Mouse (Mus musculus) retina, postnatal 7 days (tissue): ENCODE measurements around the gene Slc25a5.

Experiments
- DNase-seq: peaks from one replicate; pipeline ENCODE4 v3.0.0-alpha.2; 2012; ENCODE audit warnings: low read depth, low spot score

Gene Slc25a5

GRCm38 (mm10) chrX:36799131-36799879, 3.9 kb downstream of the Slc25a5 start:
- no peak for DNase-seq

GRCm38 (mm10) chrX:36803189-36803588, 7.7 kb downstream of the Slc25a5 start:
- no peak for DNase-seq

- DNase-seq: no peak
Measured at GRCm38 (mm10) chrX:36804196-36804595, 8.7 kb downstream of the Slc25a5 start.

DNA sequence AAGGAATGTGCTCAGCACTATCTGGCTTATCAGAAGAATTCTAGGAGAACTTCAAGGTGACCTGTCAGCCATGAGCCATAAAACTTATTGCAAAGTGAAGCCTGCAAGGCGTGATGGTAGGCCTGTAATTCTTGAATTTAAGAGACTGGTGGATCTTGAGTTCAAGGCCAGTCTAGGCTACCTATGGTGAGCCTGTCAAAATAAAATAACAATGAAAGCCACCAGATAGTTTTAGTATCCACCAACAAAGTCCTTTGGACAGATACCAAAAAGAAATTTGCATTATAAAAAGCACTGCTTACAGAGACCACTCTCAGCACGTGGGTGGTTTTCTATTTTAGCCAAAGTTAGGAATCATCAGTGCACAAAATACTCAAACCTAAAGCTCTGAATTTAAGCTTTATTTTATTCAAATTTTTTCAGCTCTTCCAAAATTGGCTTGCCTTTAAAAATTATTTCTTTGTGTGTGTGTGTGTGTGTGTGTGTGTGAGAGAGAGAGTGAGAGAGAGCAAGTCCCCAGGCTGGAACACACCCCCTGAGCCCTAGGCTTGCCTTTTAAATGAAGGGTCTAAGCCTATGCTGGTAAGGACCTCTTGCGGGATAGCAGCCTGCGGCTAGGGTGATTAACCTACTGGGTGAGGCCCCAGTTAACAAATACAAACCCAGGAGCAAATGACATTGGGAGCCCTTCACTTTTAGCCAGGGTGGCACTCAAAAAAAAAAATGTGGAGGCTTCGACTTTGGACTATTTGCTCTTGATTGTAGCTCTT, 10.2 kb downstream of the Slc25a5 start:
- no peak for DNase-seq

- DNase-seq: peak; percentile 61
Measured at GRCm38 (mm10) chrX:36807360-36808317, 12.2 kb downstream of the Slc25a5 start.

- no peak for DNase-seq
Measured at GRCm38 (mm10) chrX:36808318-36808683, 12.8 kb downstream of the Slc25a5 start.

DNA sequence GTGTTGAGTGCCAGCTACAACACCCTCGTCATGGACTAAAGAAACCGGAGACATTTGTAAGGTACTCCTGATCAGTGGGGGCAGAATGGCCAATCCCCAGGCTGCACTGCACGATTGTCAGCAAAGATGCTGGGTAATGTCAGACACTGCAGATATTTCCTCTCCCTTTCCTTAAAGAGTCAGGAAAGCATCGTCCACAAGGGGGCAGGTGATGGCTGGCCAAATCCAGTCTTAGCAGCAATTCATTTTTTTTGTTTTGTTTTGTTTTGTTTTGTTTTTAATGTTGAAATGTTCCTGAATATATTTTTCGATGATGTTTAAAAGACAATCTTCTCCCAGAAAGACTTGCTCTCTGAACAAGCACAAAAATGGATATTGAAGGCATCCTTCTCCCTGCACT, 15.9 kb downstream of the Slc25a5 start:
- no peak for DNase-seq

DNA sequence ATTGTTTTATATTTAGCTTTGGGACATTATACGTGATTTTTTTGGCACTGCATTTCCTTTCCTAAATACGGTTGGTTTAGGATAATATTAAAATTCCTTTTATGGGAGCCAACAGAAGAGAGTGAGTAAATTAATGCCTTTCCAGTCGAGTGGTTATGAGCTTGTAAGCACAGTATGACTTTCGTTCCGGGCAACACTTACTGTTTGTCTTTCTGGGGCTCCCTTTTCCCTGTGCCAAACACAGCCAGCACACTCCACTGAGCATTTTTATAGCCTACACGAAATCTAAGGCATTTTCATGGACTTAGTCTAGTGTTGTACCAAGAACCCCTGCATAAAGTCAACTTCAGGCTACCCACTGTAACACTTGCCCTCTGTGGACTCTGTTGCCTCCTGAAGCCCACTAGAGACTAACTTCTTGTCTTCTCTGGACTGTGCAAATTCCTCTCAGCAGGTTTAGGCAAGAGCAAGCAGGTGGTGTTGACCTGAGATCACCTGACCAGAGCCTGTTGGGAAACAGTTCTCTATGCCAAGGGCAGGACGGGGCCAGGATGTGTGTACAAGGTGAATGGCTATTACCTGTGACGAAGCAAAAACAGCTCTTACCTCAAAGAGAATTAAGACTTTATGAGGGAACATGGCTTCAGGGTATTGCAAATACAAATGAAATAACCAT, 18.8 kb downstream of the Slc25a5 start:
- no peak for DNase-seq

- no peak for DNase-seq
Measured at GRCm38 (mm10) chrX:36815022-36815421, 19.6 kb downstream of the Slc25a5 start.

DNA sequence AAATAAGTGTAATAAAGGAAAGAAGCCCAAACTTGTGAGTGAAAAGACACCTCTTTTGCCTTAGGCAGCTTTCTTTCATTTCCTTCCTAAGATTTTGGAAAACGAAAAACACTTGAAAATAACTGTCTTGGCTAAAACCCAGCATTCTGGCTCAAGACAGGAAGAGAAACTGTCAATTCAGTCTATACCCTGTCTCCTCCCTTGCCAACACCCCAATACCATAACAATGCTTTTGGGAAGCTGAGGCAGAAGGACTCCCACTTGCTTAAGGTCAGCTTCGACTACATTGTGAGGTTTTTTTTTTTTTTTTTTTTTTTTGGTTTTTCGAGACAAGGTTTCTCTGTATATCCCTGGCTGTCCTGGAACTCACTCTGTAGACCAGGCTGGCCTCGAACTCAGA, 20.0 kb downstream of the Slc25a5 start:
- DNase-seq: no peak

GRCm38 (mm10) chrX:36816368-36816899, 21.0 kb downstream of the Slc25a5 start:
- DNase-seq: no peak

DNA sequence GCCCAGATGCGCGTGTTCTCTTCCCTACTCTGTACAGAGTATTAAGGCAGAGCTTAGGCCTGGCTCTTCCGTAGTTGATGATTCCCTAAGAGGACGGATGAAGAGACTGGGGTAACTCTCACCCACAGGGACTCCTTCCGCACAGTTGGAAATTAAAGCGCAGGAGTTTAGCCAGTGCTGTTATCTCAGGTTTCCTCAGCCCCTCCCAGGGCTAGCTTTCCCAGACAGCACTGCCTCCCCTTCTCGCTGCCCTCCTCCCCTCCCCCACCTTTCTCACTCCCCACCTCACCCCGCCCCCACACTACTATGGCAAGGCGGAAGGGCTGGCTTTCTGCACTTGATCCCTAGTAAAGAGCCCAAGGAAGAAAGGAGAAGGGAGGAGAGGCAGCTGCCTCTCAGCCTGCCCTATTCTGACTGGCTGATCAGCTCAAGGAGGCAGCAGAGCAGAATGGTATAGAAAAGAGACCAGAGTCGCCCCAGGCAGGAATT, 21.5 kb downstream of the Slc25a5 start:
- no peak for DNase-seq

DNA sequence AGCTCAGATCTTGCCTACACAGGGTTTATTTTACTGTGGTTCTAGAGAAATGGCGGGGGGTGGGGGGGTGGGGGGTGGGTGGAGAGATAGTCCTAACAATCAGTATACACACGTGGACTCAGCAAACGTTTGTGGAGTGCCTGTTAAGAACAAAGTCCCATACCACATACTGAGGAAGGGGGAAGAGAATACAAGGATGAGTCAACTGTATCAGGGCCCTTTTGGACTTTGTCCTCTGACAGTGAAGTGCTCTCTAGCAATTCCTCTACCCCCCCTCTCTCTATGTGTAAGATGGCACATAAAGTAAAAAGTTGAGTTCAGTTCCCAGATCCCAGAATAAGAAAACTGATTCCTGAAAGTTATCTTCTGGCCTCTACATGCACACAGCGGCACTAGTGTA, 24.1 kb downstream of the Slc25a5 start:
- no peak for DNase-seq

DNA sequence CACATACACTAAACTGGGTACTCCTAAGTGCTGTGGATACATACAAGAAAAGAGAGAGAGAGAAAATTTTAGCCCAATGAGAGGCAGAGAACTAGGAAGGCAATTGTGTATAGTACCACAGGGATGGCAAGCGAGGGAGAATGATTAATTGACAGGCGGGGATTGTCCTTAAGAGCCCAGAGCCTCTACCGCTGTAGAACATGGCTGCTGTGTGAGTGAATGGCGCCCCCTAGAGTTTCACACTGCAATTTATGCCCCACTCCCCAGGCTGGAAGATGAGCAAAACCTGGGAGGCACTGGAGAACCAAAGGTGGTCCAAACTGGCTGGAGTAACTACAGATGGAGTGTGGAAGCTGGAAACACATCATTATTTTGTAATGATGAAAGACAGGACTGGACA, 24.8 kb downstream of the Slc25a5 start:
- DNase-seq: no peak

DNA sequence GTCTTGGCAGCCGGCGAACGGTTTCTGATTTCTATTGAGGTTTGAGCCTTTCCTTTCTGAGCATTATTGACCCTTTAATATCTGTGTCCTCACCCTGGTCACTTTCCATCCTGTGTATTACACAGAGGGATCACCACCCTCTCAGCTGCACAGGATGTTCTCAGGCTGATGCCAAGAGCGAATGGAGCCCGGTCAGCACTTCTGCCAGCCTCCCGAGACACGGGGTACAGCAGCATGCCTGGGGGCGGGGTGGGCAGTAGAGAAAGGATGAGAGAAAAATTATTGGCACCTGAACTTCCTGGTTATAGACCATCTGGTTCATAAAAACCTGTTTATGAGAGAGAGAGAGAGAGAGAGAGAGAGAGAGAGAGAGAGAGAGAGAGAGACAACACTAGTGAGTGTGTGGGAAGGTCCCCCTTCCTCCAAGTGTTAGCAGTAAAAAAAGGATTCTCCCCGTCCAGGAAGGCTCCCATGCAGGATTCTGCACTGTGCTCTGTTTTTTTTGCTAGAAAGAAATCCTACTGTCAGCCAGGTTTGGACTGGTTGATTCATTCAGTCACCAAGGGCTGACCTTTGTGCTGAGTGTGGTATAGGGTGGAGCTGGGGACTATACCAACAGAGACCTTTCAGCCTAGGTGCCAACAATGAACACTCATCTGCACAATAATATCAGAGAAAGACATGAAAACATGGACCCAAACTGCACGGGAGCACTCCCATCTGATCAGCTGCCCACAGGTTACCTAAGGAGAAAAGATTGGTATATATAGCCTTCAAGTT, 28.7 kb downstream of the Slc25a5 start:
- no peak for DNase-seq

GRCm38 (mm10) chrX:36825032-36825431, 29.6 kb downstream of the Slc25a5 start:
- DNase-seq: no peak

GRCm38 (mm10) chrX:36826873-36827272, 31.4 kb downstream of the Slc25a5 start:
- no peak for DNase-seq

DNA sequence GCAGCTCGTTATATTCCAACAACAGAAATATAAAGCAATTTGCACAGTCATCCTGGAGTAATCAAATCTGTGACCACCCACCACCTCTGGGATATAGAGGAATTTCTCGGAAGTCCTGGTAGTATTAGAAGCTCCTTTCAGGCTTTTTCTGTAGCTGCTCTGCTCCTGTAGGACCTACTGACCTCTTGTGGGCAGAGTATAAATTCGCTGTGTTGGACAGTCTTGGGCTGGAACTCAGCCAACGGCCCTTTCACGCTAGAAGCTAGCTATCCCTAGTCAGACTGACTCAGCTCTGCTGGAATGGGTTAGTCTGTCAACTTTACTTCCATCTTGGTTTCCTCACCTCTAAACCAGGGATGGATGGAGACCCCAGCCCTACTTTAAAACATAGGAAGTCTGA, 34.8 kb downstream of the Slc25a5 start:
- DNase-seq: no peak

DNA sequence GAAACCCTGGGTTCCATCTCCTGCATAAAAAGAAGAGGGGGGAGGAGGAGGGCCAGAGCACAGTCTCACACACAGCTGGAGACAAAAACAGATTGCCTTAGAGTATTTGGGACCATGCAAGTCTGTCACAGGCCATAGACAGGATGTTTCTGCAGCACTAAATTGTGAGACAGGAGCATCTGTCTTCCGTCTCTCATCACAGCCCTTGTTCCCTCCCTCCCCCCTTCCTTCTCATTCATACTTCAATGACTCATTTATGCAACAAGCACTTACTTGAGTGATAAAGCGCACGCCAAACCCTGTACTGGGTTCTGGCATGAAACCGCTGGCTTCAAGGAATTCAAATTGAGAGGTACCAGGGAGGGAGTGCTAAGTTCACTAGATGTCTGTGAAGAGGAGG, 36.2 kb downstream of the Slc25a5 start:
- no peak for DNase-seq

DNA sequence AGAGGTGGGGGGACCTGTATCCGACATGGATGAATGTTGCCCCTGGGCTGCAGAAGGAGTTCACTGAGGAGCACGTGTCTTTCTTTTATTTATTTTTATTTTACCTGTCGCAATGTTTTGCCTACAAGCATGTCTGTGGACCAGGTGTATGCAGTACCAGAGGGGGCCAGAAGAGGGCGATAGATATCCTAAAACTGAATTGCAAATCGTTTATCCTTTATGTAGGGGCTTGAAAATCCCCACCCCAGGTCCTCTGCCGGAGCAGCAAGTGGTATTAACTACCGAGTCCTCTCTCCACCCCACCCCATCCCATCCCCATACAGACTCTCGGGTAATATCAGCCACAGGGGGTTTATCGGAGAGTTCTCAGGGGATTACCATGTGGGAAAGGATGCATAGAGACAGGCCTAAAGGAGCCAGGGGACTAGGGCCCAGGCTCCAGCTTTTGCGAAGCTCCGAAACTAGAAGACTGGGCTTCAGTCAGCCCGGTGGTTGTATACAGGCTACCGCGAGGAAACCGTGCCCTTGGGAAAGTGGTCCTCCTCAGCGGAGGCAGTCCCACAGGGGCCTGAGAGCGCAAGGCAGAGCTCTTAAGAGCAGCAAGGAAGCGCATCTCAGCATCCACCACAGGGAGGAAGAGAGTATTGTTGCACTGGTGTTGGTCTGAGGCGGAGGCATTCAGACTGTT, 38.1 kb downstream of the Slc25a5 start:
- no peak for DNase-seq
